Mouse (Mus musculus) forebrain, embryonic 15.5 days (tissue): ENCODE data around the gene Slc38a11. TPM values are rescaled to one million over a fixed set of nuclear protein-coding genes. Genes with fewer than 3 reads are reported as not detected.

Experiments
- ATAC-seq: fragments of 200-750 bp; cut with Nextera tagmentation; replicated peaks from 2 replicates; pipeline ENCODE4 v1.8.0; 2017; ENCODE audit warnings: mild to moderate bottlenecking, moderate TSS enrichment, moderate library complexity
- H3K27ac ChIP-seq: fragments of 300-500 bp; sonication (generic); replicated peaks from 2 replicates; pipeline ENCODE4 v1.5.1; 2015; ENCODE audit warnings: mild to moderate bottlenecking, inconsistent platforms
- H3K27me3 ChIP-seq: fragments of 300-500 bp; sonication (generic); 2 replicates; pipeline ENCODE4 v1.6.1; 2015; ENCODE audit warnings: inconsistent platforms
- H3K36me3 ChIP-seq: fragments of 300-500 bp; sonication (generic); 2 replicates; pipeline ENCODE4 v1.6.1; 2015; ENCODE audit warnings: mild to moderate bottlenecking, inconsistent platforms
- H3K4me1 ChIP-seq: fragments of 300-500 bp; sonication (generic); 2 replicates; pipeline ENCODE4 v1.6.1; 2015; ENCODE audit warnings: inconsistent platforms
- H3K4me2 ChIP-seq: fragments of 300-500 bp; sonication (generic); replicated peaks from 2 replicates; pipeline ENCODE4 v1.6.1; 2015; ENCODE audit warnings: mild to moderate bottlenecking, inconsistent platforms
- H3K4me3 ChIP-seq: fragments of 300-500 bp; sonication (generic); 2 replicates; pipeline ENCODE4 v1.5.1; 2015; ENCODE audit warnings: mild to moderate bottlenecking, inconsistent platforms
- H3K9ac ChIP-seq: fragments of 300-500 bp; sonication (generic); replicated peaks from 2 replicates; pipeline ENCODE4 v1.6.1; 2015; ENCODE audit warnings: mild to moderate bottlenecking, inconsistent platforms
- H3K9me3 ChIP-seq: fragments of 300-500 bp; sonication (generic); 2 replicates; pipeline ENCODE4 v1.6.1; 2016; ENCODE audit warnings: inconsistent platforms
- WGBS: fragments of 180-500 bp; shearing (Covaris S2); methylation state at CpG from one replicate; pipeline ENCODE4 v1.1.7; 2015; ENCODE audit warnings: mixed read lengths; 5-methylcytosine and 5-hydroxymethylcytosine counted together
- microRNA-seq: library from miRNA; unstranded; fragments of <30 nt; microRNA quantifications from one replicate; pipeline ENCODE4, GENCODE M21; 2016
- polyA plus RNA-seq: library from polyadenylated mRNA; unstranded; fragments of >200 nt; fragmentation: Nextera tagmentation; extraction: Ambion mirVana; gene quantifications from 2 replicates; pipeline ENCODE4 v1.2.1, GENCODE M21; 2015

The Slc38a11 gene
- polyA plus RNA-seq, 1 experiment from 2014 or later: 1.2 TPM

GRCm38 (mm10) chr2:65267834-65268233 lies 96.0 kb downstream of the Slc38a11 start:
- Histone ChIP-seq H3K36me3 (no peaks in the 10 kb centered on the region), H3K4me2 (no peak overlapping the region), H3K9ac (no peak overlapping the region), H3K4me1 (no peaks in the 10 kb centered on the region), H3K27me3 (no peaks in the 10 kb centered on the region), H3K9me3 (no peaks in the 10 kb centered on the region), H3K27ac (no peak overlapping the region), H3K4me3 (no peak overlapping the region)
- 9% methylated on average over 4 of the region's 4 CpGs for WGBS
- no peak for ATAC-seq

GRCm38 (mm10) chr2:65266576-65267299 lies 97.1 kb downstream of the Slc38a11 start:
- H3K4me3 ChIP-seq: no peak overlapping the region
- H3K4me1 ChIP-seq: no peaks in the 10 kb centered on the region
- WGBS: 80% methylated on average over 5 of the region's 5 CpGs
- H3K9ac ChIP-seq: no peak overlapping the region
- H3K27ac ChIP-seq: no peak overlapping the region
- no peaks in the 10 kb centered on the region for H3K9me3 ChIP-seq
- H3K36me3 ChIP-seq: no peaks in the 10 kb centered on the region
- H3K4me2 ChIP-seq: no peak overlapping the region
- H3K27me3 ChIP-seq: no peaks in the 10 kb centered on the region
- no peak for ATAC-seq

Small RNA genes within 50 kb of the gene (microRNA-seq; reads per million reads assigned to microRNA genes)
- gene Mir6337: not detected

Other genes starting within 250 kb of the Slc38a11 start
- 2.5 and 3.1 TPM in 2 replicates for gene Cobll1, start 124.6 kb downstream of the Slc38a11 start, polyA plus RNA-seq
- gene Scn3a, start 203.6 kb upstream of the Slc38a11 start, polyA plus RNA-seq: 45.1 and 51.9 TPM in 2 replicates